9 mouse cellular contexts compared by ENCODE assay signal in genomic region chr2:3285709-3286108, GRCm38 (mm10). TPM values are rescaled to one million over a fixed set of nuclear protein-coding genes. Genes with fewer than 3 reads are reported as not detected.
DNase-seq lines count a peak whose midpoint lies in the region; ATAC-seq lines count a peak whose summit lies in the region.
"Had no signal": no experiment of that assay in that cellular context is flagged by ENCODE, and none has a peak within 500 bp of the region (broad histone marks: within the 10 kb centered on the region; RNA-seq: fewer than 3 reads in every experiment).

No protein-coding gene starts in this region.

- peaks cover 11% of the 10 kb centered on the region for H3K4me1 ChIP-seq in heart, embryonic 11.5 days (ENCODE audit: control insufficient read depth, insufficient read depth, low read length)
- H3K4me1 ChIP-seq in forebrain, embryonic 11.5 days (replicated peaks; ENCODE audit: control insufficient read depth, insufficient read depth, low read length), result peaks cover 4% of the 10 kb centered on the region; the same call in 1 of the 2 replicates
- peaks cover 23% of the 10 kb centered on the region for H3K4me1 ChIP-seq in liver, embryonic 12.5 days

- 0 out of 2 replicates have a peak overlapping the region, but pooled peaks have one; percentile 28 for H3K9ac ChIP-seq in heart, embryonic 11.5 days (ENCODE audit: low read depth, low read length)
- no peak overlapping the region for H3K9ac ChIP-seq in forebrain, embryonic 11.5 days (ENCODE audit: low read length)
- peak overlapping the region; percentile 77; the same call in 1 of the 2 replicates for H3K9ac ChIP-seq in liver, embryonic 12.5 days

- peak overlapping the region; percentile 89; the same call in 1 of the 2 replicates for H3K27ac ChIP-seq in heart, embryonic 11.5 days (ENCODE audit: low read depth, low read length)
- H3K27ac ChIP-seq in forebrain, embryonic 11.5 days (ENCODE audit: low read depth, low read length), result no peak overlapping the region
- H3K27ac ChIP-seq in liver, embryonic 12.5 days, result no peak overlapping the region

- H3K4me3 ChIP-seq in heart, embryonic 11.5 days (ENCODE audit: low read depth, low read length), result peak overlapping the region; percentile 86
- no peak overlapping the region for H3K4me3 ChIP-seq in forebrain, embryonic 11.5 days (ENCODE audit: low read depth, low read length)
- H3K4me3 ChIP-seq in liver, embryonic 12.5 days, result peak overlapping the region; percentile 76

- H3K36me3 ChIP-seq in heart, embryonic 11.5 days (ENCODE audit: control insufficient read depth, insufficient read depth, low read length), result no peaks in the 10 kb centered on the region
- H3K36me3 ChIP-seq in forebrain, embryonic 11.5 days (ENCODE audit: control insufficient read depth, insufficient read depth, low read length), result no peaks in the 10 kb centered on the region
- no peaks in the 10 kb centered on the region for H3K36me3 ChIP-seq in liver, embryonic 12.5 days

- H3K4me2 ChIP-seq in heart, embryonic 11.5 days, result peak overlapping the region; percentile 83
- peak overlapping the region; percentile 85; the same call in 1 of the 2 replicates for H3K4me2 ChIP-seq in forebrain, embryonic 11.5 days (ENCODE audit: low read depth, low read length, severe bottlenecking)
- H3K4me2 ChIP-seq in liver, embryonic 12.5 days, result peak overlapping the region; percentile 98

- WGBS in heart, embryonic 11.5 days (ENCODE audit: insufficient replicate concordance), result 13% methylated on average over 3 of the region's 3 CpGs
- 81% methylated on average over 3 of the region's 3 CpGs for WGBS in forebrain, embryonic 11.5 days
- 12% methylated on average over 3 of the region's 3 CpGs for WGBS in liver, embryonic 12.5 days (ENCODE audit: insufficient replicate concordance)

- intact Hi-C loops in heart, postnatal 14 days (cut with DNase I), result loop anchor here (2.0 kb wide), 1 partner anchor 47 kb away; the partner anchor contains the start of gene Rpp38

- H3K27me3 ChIP-seq in heart, embryonic 11.5 days (ENCODE audit: control insufficient read depth, insufficient read depth, low read length), result no peaks in the 10 kb centered on the region
- H3K27me3 ChIP-seq in forebrain, embryonic 11.5 days (ENCODE audit: control insufficient read depth, insufficient read depth, low read length), result no peaks in the 10 kb centered on the region
- no peaks in the 10 kb centered on the region for H3K27me3 ChIP-seq in liver, embryonic 12.5 days (replicated peaks)

- no peaks in the 10 kb centered on the region for H3K9me3 ChIP-seq in heart, embryonic 11.5 days (replicated peaks; ENCODE audit: control insufficient read depth, low read length)
- H3K9me3 ChIP-seq in forebrain, embryonic 11.5 days (ENCODE audit: control insufficient read depth, low read length), result no peaks in the 10 kb centered on the region
- no peaks in the 10 kb centered on the region for H3K9me3 ChIP-seq in liver, embryonic 12.5 days (replicated peaks)

- no peak for ATAC-seq in heart, embryonic 11.5 days (replicated peaks; ENCODE audit: insufficient number of reproducible peaks, low FRiP score, low TSS enrichment)
- ATAC-seq in forebrain, embryonic 11.5 days (replicated peaks; ENCODE audit: low FRiP score), result no peak
- no peak for ATAC-seq in liver, embryonic 12.5 days

- DNase-seq in heart, postnatal 14 days, result no peak
- peak; percentile 14 for DNase-seq in A20 (ENCODE audit: low read depth, low spot score)
- DNase-seq in forebrain, embryonic 11.5 days (ENCODE audit: low spot score), result no peak
- no peak for DNase-seq in cerebellum, postnatal 25 days
- DNase-seq in spleen, postnatal 14 days (ENCODE audit: low spot score in 2 of 2), result no peak
- no peak for DNase-seq in layer of hippocampus, adult 9-10 months (ENCODE audit: low spot score)
- DNase-seq: thymus, adult 18-20 months had no signal

RNA-seq across cellular contexts. Expression of gene Nmt2, which starts 1.7 kb away (rescaled TPM):
- polyA plus RNA-seq in heart, embryonic 11.5 days (2014; fragmentation: Nextera tagmentation; extraction: Ambion mirVana), result 38.2 and 40.2 TPM in 2 replicates
- total RNA-seq in heart, postnatal 14 days (2021), result 10 to 100 TPM; 11.2 to 12.5 TPM
- polyA plus RNA-seq in forebrain, embryonic 11.5 days (2014; fragmentation: Nextera tagmentation; extraction: Ambion mirVana), result 65.3 TPM in 2 replicates
- polyA plus RNA-seq in liver, embryonic 12.5 days (2016; fragmentation: Nextera tagmentation; extraction: Ambion mirVana), result 21.7 and 21.8 TPM in 2 replicates

RNA-seq across cellular contexts. Expression of gene Rpp38, which starts 46.7 kb away (rescaled TPM):
- 14.4 and 16.2 TPM in 2 replicates for polyA plus RNA-seq in heart, embryonic 11.5 days (2014; fragmentation: Nextera tagmentation; extraction: Ambion mirVana)
- 1 to 10 TPM; 4.1 to 4.7 TPM for total RNA-seq in heart, postnatal 14 days (2021)
- 20.3 and 26.2 TPM in 2 replicates for polyA plus RNA-seq in forebrain, embryonic 11.5 days (2014; fragmentation: Nextera tagmentation; extraction: Ambion mirVana)
- 19.7 TPM in 2 replicates for polyA plus RNA-seq in liver, embryonic 12.5 days (2016; fragmentation: Nextera tagmentation; extraction: Ambion mirVana)

RNA-seq across cellular contexts. Expression of gene Acbd7, which starts 50.3 kb away (rescaled TPM):
- 0.33 TPM in 1 of 2 replicates, not detected in the other for polyA plus RNA-seq in heart, embryonic 11.5 days (2014; fragmentation: Nextera tagmentation; extraction: Ambion mirVana)
- 1 to 10 TPM in 1 of 2 experiments, under 1 TPM in 1; 0.98 to 1.1 TPM for total RNA-seq in heart, postnatal 14 days (2021)
- 0.40 TPM in 1 of 2 replicates, not detected in the other for polyA plus RNA-seq in forebrain, embryonic 11.5 days (2014; fragmentation: Nextera tagmentation; extraction: Ambion mirVana)
- polyA plus RNA-seq in liver, embryonic 12.5 days (2016; fragmentation: Nextera tagmentation; extraction: Ambion mirVana), result 0.37 and 0.93 TPM in 2 replicates
